Mouse (Mus musculus) forebrain, embryonic 14.5 days (tissue): ENCODE results near the gene Hgd. TPM values are rescaled to one million over a fixed set of nuclear protein-coding genes. Genes with fewer than 3 reads are reported as not detected.

Source experiments
- ATAC-seq: fragments of 200-750 bp; cut with Nextera tagmentation; 2 replicates; pipeline ENCODE4 v1.8.0; 2017; ENCODE audit warnings: mild to moderate bottlenecking, moderate library complexity
- DNase-seq: peaks from one replicate; pipeline ENCODE4 v3.0.0-alpha.2; 2015; ENCODE audit warnings: low spot score
- H3K27ac ChIP-seq: fragments of 300-500 bp; sonication (generic); 2 replicates; pipeline ENCODE4 v1.5.1; 2014; ENCODE audit warnings: low read depth, mild to moderate bottlenecking, control low read depth, low read length, moderate library complexity
- H3K27me3 ChIP-seq: fragments of 300-500 bp; sonication (generic); replicated peaks from 2 replicates; pipeline ENCODE4 v1.6.1; 2014; ENCODE audit warnings: low read length, control low read depth, mixed read lengths; ENCODE audit not compliant: control insufficient read depth, insufficient read depth
- H3K36me3 ChIP-seq: fragments of 300-500 bp; sonication (generic); 2 replicates; pipeline ENCODE4 v1.6.1; 2014; ENCODE audit warnings: low read length, control low read depth; ENCODE audit not compliant: control insufficient read depth, insufficient read depth
- H3K4me1 ChIP-seq: fragments of 300-500 bp; sonication (generic); 2 replicates; pipeline ENCODE4 v1.6.1; 2014; ENCODE audit warnings: antibody characterized with exemption, low read length, control low read depth; ENCODE audit not compliant: control insufficient read depth, insufficient read depth
- H3K4me2 ChIP-seq: fragments of 300-500 bp; sonication (generic); 2 replicates; pipeline ENCODE4 v1.6.1; 2014; ENCODE audit warnings: mild to moderate bottlenecking, control low read depth, low read length
- H3K4me3 ChIP-seq: fragments of 300-500 bp; sonication (generic); 2 replicates; pipeline ENCODE4 v1.5.1; 2014; ENCODE audit warnings: low read depth, low read length, control low read depth
- H3K9ac ChIP-seq: fragments of 300-500 bp; sonication (generic); 2 replicates; pipeline ENCODE4 v1.6.1; 2014; ENCODE audit warnings: mild to moderate bottlenecking, low read length, control low read depth, moderate library complexity
- H3K9me3 ChIP-seq: fragments of 300-500 bp; sonication (generic); replicated peaks from 2 replicates; pipeline ENCODE4 v1.6.1; 2016; ENCODE audit warnings: low read length, control low read depth, mixed read lengths; ENCODE audit not compliant: control insufficient read depth
- WGBS: fragments of 180-500 bp; shearing (Covaris S2); extraction: QIAGEN DNeasy Blood & Tissue Kit; methylation state at CpG from one replicate; pipeline ENCODE4 v1.1.7; 2014; 5-methylcytosine and 5-hydroxymethylcytosine counted together
- polyA plus RNA-seq: library from polyadenylated mRNA; unstranded; fragments of >200 nt; fragmentation: Nextera tagmentation; extraction: Ambion mirVana; gene quantifications from 2 replicates; pipeline ENCODE4 v1.2.1, GENCODE M21; 2014

Gene Hgd
- polyA plus RNA-seq, 1 experiment from 2014 or later: not detected

DNA sequence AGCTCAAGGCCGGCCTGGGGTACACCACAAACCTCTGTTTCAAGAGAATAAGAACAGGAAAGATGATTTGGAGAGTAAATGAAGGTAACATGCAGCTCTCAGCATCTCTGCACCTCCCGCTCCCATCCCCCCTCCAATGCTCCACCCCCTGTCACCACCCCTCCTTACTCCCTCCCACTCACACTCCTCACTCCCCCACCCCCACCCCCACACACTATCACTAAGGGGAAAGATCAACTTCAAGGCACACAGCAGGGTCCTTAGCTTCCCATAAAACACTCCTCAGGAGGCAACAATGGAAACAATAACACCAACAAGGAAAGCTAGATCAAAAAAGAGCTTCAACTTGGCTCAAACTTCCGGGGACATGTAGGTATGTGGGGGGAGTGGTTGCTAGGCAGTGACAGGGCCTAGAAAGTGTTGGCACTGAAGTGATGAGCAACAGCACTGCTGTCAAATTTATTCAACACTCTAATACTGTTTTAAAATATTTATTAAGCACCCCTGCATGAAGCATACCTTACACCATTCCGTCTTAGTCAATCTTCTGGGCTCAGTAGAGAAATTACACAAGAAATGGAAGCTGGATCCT is 75.9 kb downstream of the Hgd start:
- 19% methylated on average over 4 of the region's 4 CpGs for WGBS
- H3K36me3 ChIP-seq: no peaks in the 10 kb centered on the region
- H3K27ac ChIP-seq: no peak overlapping the region
- no peak overlapping the region for H3K4me2 ChIP-seq
- H3K27me3 ChIP-seq: no peaks in the 10 kb centered on the region
- ATAC-seq: no peak
- no peak overlapping the region for H3K4me3 ChIP-seq
- DNase-seq: no peak
- H3K9ac ChIP-seq: no peak overlapping the region
- H3K4me1 ChIP-seq: peaks cover 8% of the 10 kb centered on the region
- H3K9me3 ChIP-seq: no peaks in the 10 kb centered on the region

DNA sequence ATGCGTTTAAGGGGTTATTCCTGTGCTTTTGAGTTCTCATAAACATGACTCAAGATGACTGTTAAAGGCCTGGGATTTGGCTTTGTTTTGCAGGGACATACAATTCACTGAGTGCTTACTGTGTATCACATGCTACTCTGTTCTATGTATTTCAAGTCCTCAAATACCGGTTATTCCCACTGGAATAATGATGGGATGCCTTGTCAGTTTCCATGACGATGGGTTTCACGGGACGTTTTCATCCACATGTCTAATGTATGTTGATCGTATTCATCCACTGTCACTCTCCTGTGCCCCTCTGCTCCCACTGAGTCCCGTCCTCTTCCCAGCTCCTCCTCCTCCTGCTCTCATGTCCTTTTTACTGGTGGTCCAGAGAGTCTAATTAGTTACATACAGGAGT is 76.8 kb downstream of the Hgd start:
- no peaks in the 10 kb centered on the region for H3K9me3 ChIP-seq
- no peaks in the 10 kb centered on the region for H3K36me3 ChIP-seq
- H3K4me1 ChIP-seq: peaks cover 8% of the 10 kb centered on the region
- no peak for DNase-seq
- no peaks in the 10 kb centered on the region for H3K27me3 ChIP-seq
- H3K4me2 ChIP-seq: no peak overlapping the region
- no peak overlapping the region for H3K9ac ChIP-seq
- WGBS: 58% methylated on average over 7 of the region's 7 CpGs
- no peak overlapping the region for H3K4me3 ChIP-seq
- H3K27ac ChIP-seq: no peak overlapping the region
- ATAC-seq: no peak

DNA sequence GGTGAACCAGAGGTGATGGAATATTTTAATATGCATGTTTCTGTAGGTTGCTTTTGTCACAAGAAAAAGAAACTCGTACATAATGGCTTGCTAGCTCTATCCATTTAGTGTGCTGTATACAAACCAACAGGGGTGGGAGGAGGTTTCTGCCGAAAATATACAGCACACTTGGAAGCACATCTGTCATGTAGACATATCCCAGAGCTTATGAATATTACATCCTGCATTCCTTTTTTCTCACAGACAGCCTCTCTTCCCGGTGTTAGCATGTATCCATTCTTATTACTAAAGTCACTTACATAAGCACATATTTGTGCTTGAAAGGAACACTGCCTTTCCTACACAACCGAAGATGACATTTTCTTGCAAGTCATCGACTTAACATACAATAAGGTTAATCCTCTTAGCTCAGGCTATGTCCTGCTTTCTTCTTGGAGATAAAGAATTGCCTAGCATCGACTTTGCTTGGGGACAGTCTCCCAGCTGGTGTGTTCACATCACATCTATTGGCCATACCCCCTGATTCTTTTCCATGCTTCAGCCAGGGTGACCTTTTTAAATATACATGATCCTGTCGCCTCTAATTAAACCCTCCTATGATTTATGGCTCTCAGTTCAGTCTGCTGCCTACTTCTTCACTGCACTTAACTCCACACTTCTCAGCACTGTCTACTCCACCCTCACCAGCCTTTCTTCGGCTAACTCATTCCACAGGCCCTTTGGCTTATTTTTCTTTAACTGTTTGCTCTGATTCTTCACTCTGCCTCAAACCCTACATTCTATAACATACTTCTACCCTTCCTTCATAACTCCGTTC is 83.9 kb downstream of the Hgd start:
- WGBS: 74% methylated on average over 9 of the region's 9 CpGs
- no peak overlapping the region for H3K4me2 ChIP-seq
- ATAC-seq (no peak), DNase-seq (no peak)
- no peaks in the 10 kb centered on the region for H3K36me3 ChIP-seq
- no peaks in the 10 kb centered on the region for H3K9me3 ChIP-seq
- H3K27ac ChIP-seq: no peak overlapping the region
- no peak overlapping the region for H3K9ac ChIP-seq
- H3K27me3 ChIP-seq: no peaks in the 10 kb centered on the region
- H3K4me3 ChIP-seq: no peak overlapping the region
- no peaks in the 10 kb centered on the region for H3K4me1 ChIP-seq

DNA sequence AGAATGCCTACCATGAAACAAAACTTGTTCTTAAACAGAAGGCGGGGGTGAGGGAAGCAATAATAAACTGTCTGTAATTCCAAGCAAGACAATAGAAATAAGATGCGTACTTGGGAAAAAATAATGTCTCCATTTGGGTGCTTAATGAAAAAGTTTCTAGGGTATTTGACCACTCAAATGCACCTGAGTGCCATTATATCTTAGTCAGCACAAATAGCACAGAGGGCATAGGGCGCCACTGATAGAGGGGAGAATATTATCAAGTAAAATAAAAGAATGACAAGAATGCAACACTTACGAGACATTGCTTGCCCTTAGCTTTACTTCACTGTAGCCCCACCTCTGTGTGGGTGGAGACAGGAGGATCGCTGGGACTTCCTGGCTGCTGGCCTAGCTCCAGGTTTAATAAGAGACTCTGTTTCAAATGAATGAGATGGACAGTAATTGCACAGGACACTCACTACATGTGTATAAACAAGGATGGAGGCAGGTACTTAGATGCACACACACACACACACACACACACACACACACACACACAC is 85.5 kb downstream of the Hgd start:
- Histone ChIP-seq H3K4me2 (no peak overlapping the region), H3K4me1 (no peaks in the 10 kb centered on the region), H3K27ac (no peak overlapping the region), H3K27me3 (no peaks in the 10 kb centered on the region), H3K9ac (no peak overlapping the region), H3K4me3 (no peak overlapping the region), H3K9me3 (no peaks in the 10 kb centered on the region), H3K36me3 (no peaks in the 10 kb centered on the region)
- DNase-seq (no peak), ATAC-seq (no peak)
- 79% methylated on average over 5 of the region's 5 CpGs for WGBS

DNA sequence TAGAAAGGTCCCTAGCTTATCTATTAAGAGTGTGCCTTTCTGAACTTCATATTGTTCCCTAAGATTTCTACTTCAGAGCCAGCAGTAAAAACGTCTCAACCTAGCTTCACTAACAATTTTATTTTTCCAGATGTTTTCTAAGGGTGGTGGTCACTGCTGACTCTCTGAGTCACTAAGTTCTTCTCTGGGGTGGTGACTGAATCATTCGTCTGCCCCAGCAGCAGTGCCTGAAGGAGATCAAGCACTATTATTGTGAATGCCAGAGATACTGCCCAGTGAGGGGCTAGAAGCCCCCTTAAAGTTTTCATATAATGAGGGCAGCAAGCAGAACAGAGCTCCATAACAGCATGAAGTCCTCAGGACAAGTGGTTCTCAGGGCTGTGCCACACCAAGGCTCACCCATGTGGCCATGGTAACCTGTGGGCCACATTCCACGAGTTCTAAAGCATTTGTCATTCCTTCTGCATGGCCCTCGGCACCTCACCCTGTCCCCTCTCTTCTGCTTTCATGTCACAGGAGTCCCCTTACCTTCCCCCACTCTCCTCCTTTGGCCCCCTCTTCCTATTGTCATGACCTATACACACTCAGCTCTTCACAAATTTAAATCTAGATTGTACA is 90.8 kb downstream of the Hgd start:
- no peaks in the 10 kb centered on the region for H3K36me3 ChIP-seq
- H3K4me3 ChIP-seq: no peak overlapping the region
- no peak overlapping the region for H3K9ac ChIP-seq
- ATAC-seq (no peak), DNase-seq (no peak)
- WGBS: 52% methylated on average over 4 of the region's 4 CpGs
- H3K4me1 ChIP-seq: no peaks in the 10 kb centered on the region
- H3K27me3 ChIP-seq: no peaks in the 10 kb centered on the region
- H3K27ac ChIP-seq: no peak overlapping the region
- no peak overlapping the region for H3K4me2 ChIP-seq
- H3K9me3 ChIP-seq: no peaks in the 10 kb centered on the region

DNA sequence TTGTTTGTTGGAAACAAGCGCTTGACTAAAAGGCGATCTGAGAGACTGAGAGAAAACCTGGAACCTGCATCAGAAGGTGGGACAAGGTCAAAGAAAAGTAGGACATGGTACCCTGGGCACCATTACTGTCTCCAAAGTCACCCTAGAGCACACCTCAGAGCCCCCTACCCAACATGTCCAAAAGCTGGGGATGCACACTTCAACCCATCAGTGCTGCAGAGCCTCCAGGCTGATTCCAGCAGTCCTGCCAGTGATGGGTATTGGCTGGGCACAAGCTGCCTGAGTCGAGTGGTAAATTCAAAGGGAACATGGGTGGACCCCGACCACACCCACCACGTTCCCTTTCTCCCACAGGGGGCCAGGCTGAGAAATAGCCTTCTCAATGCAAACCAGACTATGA is 95.4 kb downstream of the Hgd start:
- H3K9ac ChIP-seq: no peak overlapping the region
- H3K4me2 ChIP-seq: no peak overlapping the region
- no peak overlapping the region for H3K27ac ChIP-seq
- H3K4me3 ChIP-seq: no peak overlapping the region
- H3K9me3 ChIP-seq: no peaks in the 10 kb centered on the region
- no peaks in the 10 kb centered on the region for H3K27me3 ChIP-seq
- peaks cover 8% of the 10 kb centered on the region for H3K4me1 ChIP-seq
- ATAC-seq (no peak), DNase-seq (no peak)
- no peaks in the 10 kb centered on the region for H3K36me3 ChIP-seq
- 88% methylated on average over 5 of the region's 5 CpGs for WGBS

DNA sequence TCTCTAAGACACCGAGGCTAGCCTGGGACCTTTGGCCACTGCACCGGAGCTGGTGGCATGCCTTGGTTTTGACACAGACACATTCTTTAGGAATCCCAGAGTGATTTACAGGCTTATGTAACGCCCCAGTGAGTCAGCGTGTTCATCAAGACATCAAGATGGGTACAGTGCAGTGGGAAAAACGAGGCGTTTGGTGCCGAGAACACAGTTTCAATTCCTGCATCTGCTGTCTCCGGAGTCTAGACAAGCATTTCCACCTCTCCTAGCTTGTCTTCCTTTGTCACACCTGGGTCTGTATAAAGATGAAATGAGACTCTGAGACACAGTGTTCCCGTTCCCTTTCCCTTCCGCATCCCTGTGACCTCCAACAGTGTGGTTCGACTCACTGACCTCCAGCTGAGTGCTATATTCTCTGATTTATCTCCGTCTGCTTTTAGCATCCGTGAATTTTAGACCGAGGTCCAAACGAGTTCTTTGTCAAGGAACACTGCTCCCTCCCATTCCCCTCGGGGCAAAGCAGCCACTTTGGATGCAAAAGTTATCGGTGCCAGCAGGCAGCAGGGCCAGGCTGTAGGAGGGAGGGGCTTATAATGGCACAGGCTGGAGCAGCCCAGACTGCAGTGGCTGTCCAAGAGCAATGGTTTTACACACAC is 96.2 kb downstream of the Hgd start:
- DNase-seq (peak; percentile 77), ATAC-seq (peak; percentile 89)
- Histone ChIP-seq H3K27me3 (no peaks in the 10 kb centered on the region), H3K4me2 (peak overlapping the region; percentile 33), H3K4me3 (no peak overlapping the region), H3K36me3 (no peaks in the 10 kb centered on the region), H3K4me1 (peaks cover 8% of the 10 kb centered on the region), H3K9ac (no peak overlapping the region), H3K9me3 (no peaks in the 10 kb centered on the region), H3K27ac (no peak overlapping the region; the same call in 1 of the 2 replicates)
- 46% methylated on average over 17 of the region's 17 CpGs for WGBS

DNA sequence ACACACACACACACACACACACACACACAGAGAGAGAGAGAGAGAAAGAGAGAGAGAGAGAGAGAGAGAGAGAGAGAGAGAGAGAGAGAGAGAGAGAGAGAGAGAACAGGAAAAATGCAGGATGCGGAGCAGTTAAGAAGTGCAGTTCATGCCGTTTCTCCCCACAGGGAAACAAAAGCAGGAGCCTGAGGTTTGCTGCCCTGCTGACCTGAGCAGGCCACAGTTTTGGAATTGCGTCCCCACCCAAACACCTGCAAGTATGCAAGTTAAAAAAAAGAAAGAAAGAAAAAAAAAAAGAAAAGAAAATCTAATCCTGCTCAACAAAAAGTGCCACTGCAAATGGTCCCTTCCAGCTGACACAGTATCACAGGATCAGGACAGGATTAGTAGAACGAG is 96.7 kb downstream of the Hgd start:
- no peaks in the 10 kb centered on the region for H3K36me3 ChIP-seq
- H3K4me2 ChIP-seq: peak overlapping the region; percentile 33
- DNase-seq: no peak
- no peak overlapping the region; the same call in 1 of the 2 replicates for H3K9ac ChIP-seq
- 26% methylated on average over 4 of the region's 4 CpGs for WGBS
- peaks cover 8% of the 10 kb centered on the region for H3K4me1 ChIP-seq
- no peaks in the 10 kb centered on the region for H3K27me3 ChIP-seq
- H3K9me3 ChIP-seq: no peaks in the 10 kb centered on the region
- no peak overlapping the region for H3K27ac ChIP-seq
- H3K4me3 ChIP-seq: no peak overlapping the region
- peak; percentile 47; the same call in 1 of the 2 replicates for ATAC-seq
